Mouse (Mus musculus) CD4-positive, CD25-positive, alpha-beta regulatory T cell, adult 4 months (primary cell): ENCODE data around the gene Sstr2. TPM values are rescaled to one million over a fixed set of nuclear protein-coding genes. Genes with fewer than 3 reads are reported as not detected.
"Not testable (repeated sequence)": the region's sequence is repeated elsewhere in the genome, so short reads cannot be mapped to it uniquely, and the experiment has no call there.

Experiments
- ATAC-seq: one replicate; pipeline ENCODE4 v1.8.0; 2017
- polyA plus RNA-seq, 2 experiments: library from polyadenylated mRNA; unstranded; fragments of 100-300 nt; shearing (Covaris generic); gene quantifications; one replicate each; pipeline ENCODE4 v1.2.1; 2017

The Sstr2 gene
- polyA plus RNA-seq, 2 experiments from 2014 or later, result 0.35 TPM; not detected in 1

DNA sequence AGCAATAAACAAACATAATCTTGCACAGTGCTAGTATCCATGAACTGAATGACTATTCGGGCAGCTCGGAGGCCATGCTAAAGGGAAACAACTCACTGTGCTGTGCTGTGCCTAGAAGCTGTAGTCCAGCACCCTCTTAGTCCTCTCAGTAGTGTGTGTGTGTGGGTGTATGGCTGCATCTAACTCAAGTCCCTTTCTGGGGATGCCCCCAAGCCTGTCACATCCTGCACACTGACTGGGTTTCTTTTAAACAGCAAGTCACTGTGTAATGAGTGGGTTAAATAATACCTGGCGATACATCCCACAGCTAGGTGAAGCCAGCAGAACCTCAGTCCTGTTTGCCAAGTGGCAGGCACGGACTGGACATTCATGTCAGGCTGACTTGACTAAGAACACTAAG is 39.6 kb downstream of the Sstr2 start:
- ATAC-seq, result peak; percentile 76

DNA sequence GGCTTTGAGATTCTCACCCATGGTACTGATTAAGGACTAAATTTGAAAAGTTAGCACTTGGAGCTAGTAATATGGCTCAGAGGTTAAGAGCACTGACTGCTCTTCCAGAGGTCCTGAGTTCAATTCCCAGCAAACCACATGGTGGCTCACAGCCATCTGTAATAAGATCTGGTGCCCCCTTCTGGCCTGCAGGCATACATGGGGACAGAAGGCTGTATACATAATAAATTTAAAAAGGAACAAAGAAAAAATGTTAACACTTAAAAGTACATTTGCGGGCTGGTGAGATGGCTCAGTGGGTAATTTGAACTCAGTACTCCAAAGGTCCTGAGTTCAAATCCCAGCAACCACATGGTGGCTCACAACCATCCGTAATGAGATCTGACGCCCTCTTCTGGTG is 41.1 kb downstream of the Sstr2 start:
- ATAC-seq, result not testable (repeated sequence)

- no peak for ATAC-seq
Measured at GRCm38 (mm10) chr11:113660940-113661339, 41.8 kb downstream of the Sstr2 start.

GRCm38 (mm10) chr11:113661835-113662351 is 42.8 kb downstream of the Sstr2 start:
- ATAC-seq, result no peak

DNA sequence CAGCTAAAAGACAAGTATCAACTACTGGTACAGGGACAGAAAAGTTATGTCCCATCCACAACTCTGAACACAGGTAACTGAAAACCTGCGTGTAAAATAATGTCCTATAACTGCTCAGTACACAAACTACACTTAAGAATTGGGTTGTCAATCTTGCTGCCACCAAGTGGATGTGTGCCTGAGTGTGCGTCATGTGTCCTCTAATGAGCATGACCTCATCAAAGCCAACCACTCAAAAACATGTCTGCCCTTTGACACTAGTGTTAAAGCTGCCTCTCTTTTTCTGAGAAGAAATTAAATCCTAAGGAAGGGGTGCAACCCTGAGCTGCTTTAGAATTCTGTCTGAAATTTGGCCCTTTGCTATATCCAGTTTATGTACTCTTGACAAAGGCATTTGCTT is 45.1 kb downstream of the Sstr2 start:
- no peak for ATAC-seq

DNA sequence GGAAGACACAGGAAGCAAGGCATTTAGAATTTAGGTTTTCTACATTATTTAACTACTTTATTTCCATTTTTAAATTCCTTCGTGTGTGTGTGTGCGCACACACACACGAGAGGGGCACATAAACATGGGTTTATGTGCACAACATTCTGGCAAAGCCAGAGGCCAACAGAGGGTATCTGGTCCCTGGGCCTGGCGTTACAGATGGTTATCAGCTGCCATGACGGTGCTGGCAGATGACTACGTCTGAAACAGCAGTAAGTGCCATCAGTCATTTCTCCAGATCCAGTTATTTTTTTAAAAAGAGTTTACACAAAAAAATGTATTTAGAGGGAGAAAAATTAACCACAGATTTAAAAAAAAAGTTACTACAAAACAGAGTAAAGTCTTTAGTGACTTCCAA is 47.1 kb downstream of the Sstr2 start:
- ATAC-seq, result no peak

DNA sequence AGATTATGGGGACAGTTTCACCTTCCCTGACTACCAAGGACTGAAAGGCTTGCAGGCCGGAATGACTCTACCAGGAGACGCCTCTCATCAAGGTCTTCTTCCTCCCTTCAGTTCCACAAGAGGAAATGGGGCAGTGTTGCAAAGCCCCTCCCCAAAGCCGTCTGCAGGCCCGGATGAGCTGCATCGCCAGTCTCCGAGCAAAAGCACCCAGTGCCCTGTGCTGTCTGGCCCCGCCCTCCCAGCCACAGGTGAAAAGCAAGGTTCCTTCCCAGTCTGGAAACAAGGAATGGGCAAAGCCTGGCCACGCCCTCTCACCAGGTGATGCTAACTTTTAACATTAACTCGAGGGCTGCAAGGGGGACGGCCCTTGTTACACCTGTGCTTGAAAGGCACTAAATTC is 47.5 kb downstream of the Sstr2 start:
- peak; percentile 80 for ATAC-seq

DNA sequence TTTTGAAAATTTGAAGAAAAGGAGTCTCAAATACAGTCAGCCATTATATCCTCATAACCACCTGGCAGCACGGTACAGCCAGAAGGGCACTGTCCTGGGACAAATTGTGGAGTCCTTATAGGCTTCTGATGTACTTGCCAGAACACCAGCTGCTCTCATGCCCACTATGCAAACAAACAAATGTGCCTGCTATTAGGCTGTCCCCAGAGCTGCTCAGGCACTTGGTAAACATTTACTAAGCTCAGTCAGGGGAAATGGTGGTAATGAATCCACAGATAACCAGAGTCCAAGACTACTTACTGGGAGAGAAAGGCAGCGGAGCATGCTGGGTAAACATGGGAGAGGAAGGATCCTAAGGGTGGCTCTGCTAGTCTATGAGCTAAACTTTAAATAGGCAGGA is 48.0 kb downstream of the Sstr2 start:
- ATAC-seq, result no peak

- ATAC-seq, result no peak
Measured at GRCm38 (mm10) chr11:113667704-113668103, 48.6 kb downstream of the Sstr2 start.

- ATAC-seq, result no peak
Measured at GRCm38 (mm10) chr11:113668857-113669256, 49.7 kb downstream of the Sstr2 start.

DNA sequence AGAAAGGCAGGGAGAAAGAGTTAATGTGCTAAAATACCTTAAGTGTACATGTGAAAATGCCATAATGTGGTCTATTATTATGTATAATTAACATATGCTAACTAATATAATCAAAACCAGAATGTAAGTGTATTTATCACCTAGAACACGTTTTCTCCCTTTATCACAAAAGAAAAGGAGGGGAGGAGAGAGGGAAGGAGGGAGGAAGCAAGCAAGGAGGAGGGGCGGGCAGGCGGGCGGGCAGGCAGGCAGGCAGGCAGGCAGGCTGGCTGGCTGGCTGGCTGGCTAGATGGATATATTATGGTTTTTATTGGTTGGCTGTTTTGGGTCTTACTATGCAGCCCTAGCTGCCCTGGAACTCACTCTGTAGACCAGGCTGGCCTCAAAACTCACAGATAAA is 50.6 kb downstream of the Sstr2 start:
- ATAC-seq, result no peak

GRCm38 (mm10) chr11:113673614-113674013 is 54.5 kb downstream of the Sstr2 start:
- no peak for ATAC-seq

DNA sequence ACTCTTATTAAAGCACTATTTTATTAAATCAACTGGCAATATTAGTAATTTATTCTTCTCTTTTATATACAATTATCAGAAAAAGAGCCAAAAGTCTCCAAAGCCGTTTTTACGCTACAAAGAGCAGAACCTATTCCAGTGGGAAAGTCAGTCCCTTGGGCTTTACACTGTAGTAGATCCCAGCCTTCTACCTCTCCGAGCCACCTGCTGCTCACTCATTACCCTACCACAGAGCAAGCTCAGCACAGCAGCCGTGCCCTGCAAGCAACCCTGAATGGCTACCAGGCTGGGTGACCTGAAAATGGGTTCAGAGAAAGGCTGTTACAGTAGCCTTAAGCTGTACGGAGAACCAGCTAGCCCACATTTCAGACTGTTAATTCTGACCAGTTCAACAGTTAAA is 55.5 kb downstream of the Sstr2 start:
- no peak for ATAC-seq

Other genes with a start within 250 kb of the Sstr2 start
- 10 to 100 TPM; 15.4 to 19.3 TPM for gene Cog1, start 29.8 kb downstream of the Sstr2 start, polyA plus RNA-seq
- gene Slc39a11, start 30.7 kb downstream of the Sstr2 start, polyA plus RNA-seq, result 10 to 100 TPM; 12.0 to 17.9 TPM
- gene Fam104a, start 64.8 kb downstream of the Sstr2 start, polyA plus RNA-seq, result 10 to 100 TPM; 13.9 to 15.0 TPM
- 10 to 100 TPM in 1 of 2 experiments, 1 to 10 TPM in 1; 8.0 to 11.3 TPM for gene D11Wsu47e, start 65.1 kb downstream of the Sstr2 start, polyA plus RNA-seq
- 1 to 10 TPM in 1 of 2 experiments, not detected in 1; 1.0 TPM for gene Cpsf4l, start 90.7 kb downstream of the Sstr2 start, polyA plus RNA-seq
- gene Cdc42ep4, start 132.5 kb downstream of the Sstr2 start, polyA plus RNA-seq, result 1 to 10 TPM; 2.1 to 2.3 TPM